Comparison of ENCODE assay signal across 8 mouse cellular contexts in genomic region chr11:3761775-3762501, GRCm38 (mm10).
DNase-seq lines count a peak whose midpoint lies in the region; ATAC-seq and TF ChIP-seq lines count a peak whose summit lies in the region.

No protein-coding gene starts in this region.

- WGBS in liver, embryonic 13.5 days (ENCODE audit: insufficient replicate concordance) = 1% methylated on average over 87 of the region's 90 CpGs
- 1% methylated on average over 90 of the region's 90 CpGs for WGBS in small intestine, adult 2 months

- DNase-seq in frontal cortex, postnatal 36 days (ENCODE audit: low spot score in 2 of 2) = no peak
- peak; percentile 8 for DNase-seq in urinary bladder, postnatal 25 days (ENCODE audit: low spot score)
- DNase-seq in urinary bladder, postnatal 36 days (ENCODE audit: low spot score in 2 of 2) = no peak
- DNase-seq in heart, postnatal 14 days = peak; percentile 6 to 19
- no peak for DNase-seq in liver, embryonic 13.5 days
- DNase-seq in layer of hippocampus, postnatal 36 days = no peak

- peak overlapping the region; percentile 46 for H3K4me3 ChIP-seq in liver, embryonic 13.5 days (replicated peaks)
- H3K4me3 ChIP-seq in small intestine, adult 2 months (ENCODE audit: low read depth, low read length) = peak overlapping the region; percentile 34

- H3K4me1 ChIP-seq in liver, embryonic 13.5 days (replicated peaks) = no peaks in the 10 kb centered on the region
- H3K4me1 ChIP-seq in small intestine, adult 2 months (ENCODE audit: control insufficient read depth, insufficient read depth, insufficient read length, low read length) = no peaks in the 10 kb centered on the region

- H3K36me3 ChIP-seq in liver, embryonic 13.5 days = no peaks in the 10 kb centered on the region
- no peaks in the 10 kb centered on the region for H3K36me3 ChIP-seq in small intestine, adult 2 months (ENCODE audit: control insufficient read depth, insufficient read depth, low read length)

- no peak overlapping the region for H3K9ac ChIP-seq in liver, embryonic 13.5 days

- H3K9me3 ChIP-seq in liver, embryonic 13.5 days (replicated peaks) = no peaks in the 10 kb centered on the region

- intact Hi-C loops in heart, postnatal 14 days (cut with DNase I) = no loop called here

- peaks cover 59% of the 10 kb centered on the region for H3K27me3 ChIP-seq in liver, embryonic 13.5 days
- H3K27me3 ChIP-seq in small intestine, adult 2 months (ENCODE audit: control insufficient read depth, insufficient read depth, low read length) = peaks cover 24% of the 10 kb centered on the region

- H3K27ac ChIP-seq in liver, embryonic 13.5 days = no peak overlapping the region
- no peak overlapping the region for H3K27ac ChIP-seq in small intestine, adult 2 months (ENCODE audit: insufficient read depth, low read depth, low read length)

- peak overlapping the region; percentile 66 for H3K4me2 ChIP-seq in liver, embryonic 13.5 days

- ATAC-seq in frontal cortex, adult (ENCODE audit: low TSS enrichment) = peak; percentile 6
- no peak for ATAC-seq in liver, embryonic 13.5 days (ENCODE audit: low read depth)

- TF ChIP-seq POLR2A in small intestine, adult 2 months (IDR thresholded peaks at IDR 0.05; ENCODE audit: low read depth, low read length) = no peak

- no peak for TF ChIP-seq CTCF in small intestine, adult 2 months (IDR thresholded peaks at IDR 0.05; ENCODE audit: extremely low read depth, insufficient read length, insufficient replicate concordance, low read depth, low read length)

Comparison
In these comparisons a context has a peak if more than half of its experiments do, and no peak if none do; other contexts are left out.
1. DNase-seq: peak in urinary bladder, postnatal 25 days (single experiment) and heart, postnatal 14 days (2 of 2); none in frontal cortex, postnatal 36 days (0 of 2), urinary bladder, postnatal 36 days (0 of 2), liver, embryonic 13.5 days (single experiment) and layer of hippocampus, postnatal 36 days (0 of 2).